Mouse (Mus musculus): ENCODE data around the gene Uqcc1. TPM values are rescaled to one million over a fixed set of nuclear protein-coding genes. Genes with fewer than 3 reads are reported as not detected.

The Uqcc1 gene
- polyA plus RNA-seq (2015; fragmentation: Nextera tagmentation; extraction: Ambion mirVana), result 39.5 and 40.4 TPM in 2 replicates

DNA sequence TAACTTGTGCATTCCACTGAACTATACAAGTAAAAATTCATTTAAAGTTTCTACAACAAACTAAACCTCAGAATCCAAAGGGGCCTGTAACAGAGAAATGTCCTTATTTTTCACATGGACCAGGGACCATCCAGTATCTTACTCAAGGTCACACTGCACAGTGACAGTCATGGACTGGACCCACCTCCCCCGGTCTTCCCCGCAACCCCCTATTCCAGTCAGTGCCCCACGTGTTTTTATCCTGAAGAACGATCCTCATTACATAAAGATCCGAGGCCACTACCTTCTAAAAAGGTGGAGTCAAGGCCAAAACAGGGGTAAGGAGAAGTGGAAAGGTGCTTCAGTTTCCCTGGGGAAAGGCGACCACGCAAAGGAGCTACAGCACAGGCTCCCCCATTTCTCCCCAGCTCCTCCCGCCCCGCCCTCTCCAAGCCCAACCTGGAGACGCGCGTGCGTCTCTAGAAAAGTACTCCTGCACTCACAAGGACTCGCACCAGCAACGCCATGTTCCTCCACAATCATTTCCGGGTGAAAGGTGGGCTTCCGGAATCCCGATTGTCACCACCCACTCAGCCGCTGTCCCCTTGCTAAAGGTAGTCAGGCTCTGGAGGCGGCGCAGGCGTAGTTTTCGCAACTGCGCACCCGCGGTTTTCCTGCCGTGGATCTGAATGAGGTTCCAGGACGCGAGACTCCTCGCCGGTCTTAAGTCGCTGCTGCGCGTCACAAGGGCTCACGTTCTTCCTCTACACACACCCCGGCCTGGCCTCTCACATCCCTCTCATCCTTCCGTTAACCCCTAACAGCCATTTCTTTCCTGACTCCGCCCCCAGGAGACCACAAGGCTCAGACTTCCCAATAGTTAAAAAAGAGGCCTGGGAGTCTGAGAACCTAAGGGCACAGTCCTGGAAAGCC is at the start of gene Uqcc1:
Gene Uqcc1, minus strand, starts transcription at position 780 of the 912 bp plus-strand sequence.
- H3K4me1 ChIP-seq (replicated peaks; ENCODE audit: control insufficient read depth, insufficient read depth, low read length), result peaks cover 9% of the 10 kb centered on the region; the same call in 1 of the 2 replicates
- peak within 1 kb of the TSS; percentile 67 for H3K27ac ChIP-seq (ENCODE audit: low read depth, low read length)
- peak within 1 kb of the TSS; percentile 38 for H3K9ac ChIP-seq (ENCODE audit: low read depth, low read length)
- peak within 1 kb of the TSS; percentile 48 for H3K4me3 ChIP-seq (ENCODE audit: low read depth, low read length)
- H3K4me2 ChIP-seq (replicated peaks; ENCODE audit: low read depth), result peak within 1 kb of the TSS; percentile 66
- no peaks in the 10 kb centered on the region for H3K27me3 ChIP-seq (replicated peaks; ENCODE audit: control insufficient read depth, insufficient read depth, low read length)
- H3K9me3 ChIP-seq (ENCODE audit: control insufficient read depth), result no peaks in the 10 kb centered on the region
- WGBS, result under 1% methylated on average over 38 of the region's 38 CpGs
- peak; percentile 88 for ATAC-seq
- TF ChIP-seq CTCF (IDR thresholded peaks at IDR 0.05; ENCODE audit: low read depth), result no peak
- H3K36me3 ChIP-seq (ENCODE audit: control insufficient read depth, insufficient read depth), result no peaks in the 10 kb centered on the region

- Histone ChIP-seq H3K36me3 (ENCODE audit: control insufficient read depth, insufficient read depth) (peaks cover 81% of the 10 kb centered on the region), H3K9me3 (ENCODE audit: control insufficient read depth) (no peaks in the 10 kb centered on the region), H3K4me1 (replicated peaks; ENCODE audit: control insufficient read depth, insufficient read depth, low read length) (no peaks in the 10 kb centered on the region), H3K27me3 (replicated peaks; ENCODE audit: control insufficient read depth, insufficient read depth, low read length) (no peaks in the 10 kb centered on the region), H3K9ac (ENCODE audit: low read depth, low read length) (no peak overlapping the region), H3K4me3 (ENCODE audit: low read depth, low read length) (no peak overlapping the region), H3K4me2 (replicated peaks; ENCODE audit: low read depth) (no peak overlapping the region; the same call in 1 of the 2 replicates), H3K27ac (ENCODE audit: low read depth, low read length) (no peak overlapping the region; the same call in 1 of the 2 replicates)
- 77% methylated on average over 5 of the region's 5 CpGs for WGBS
- ATAC-seq, result no peak
- TF ChIP-seq CTCF (IDR thresholded peaks at IDR 0.05; ENCODE audit: low read depth), result no peak
Measured at GRCm38 (mm10) chr2:155979328-155979991, 49.4 kb upstream of the Uqcc1 start.

- ATAC-seq, result no peak
- WGBS, result 78% methylated on average over 14 of the region's 14 CpGs
Measured at GRCm38 (mm10) chr2:155974087-155974731, 44.1 kb upstream of the Uqcc1 start.

GRCm38 (mm10) chr2:155973348-155973747 is 43.2 kb upstream of the Uqcc1 start:
- no peak overlapping the region for H3K27ac ChIP-seq (ENCODE audit: low read depth, low read length)
- H3K4me3 ChIP-seq (ENCODE audit: low read depth, low read length), result no peak overlapping the region
- H3K4me1 ChIP-seq (replicated peaks; ENCODE audit: control insufficient read depth, insufficient read depth, low read length), result no peaks in the 10 kb centered on the region
- 59% methylated on average over 6 of the region's 6 CpGs for WGBS
- peaks cover 76% of the 10 kb centered on the region for H3K36me3 ChIP-seq (ENCODE audit: control insufficient read depth, insufficient read depth)
- H3K9me3 ChIP-seq (ENCODE audit: control insufficient read depth), result no peaks in the 10 kb centered on the region
- ATAC-seq, result no peak
- H3K9ac ChIP-seq (ENCODE audit: low read depth, low read length), result no peak overlapping the region
- no peak overlapping the region for H3K4me2 ChIP-seq (replicated peaks; ENCODE audit: low read depth)
- H3K27me3 ChIP-seq (replicated peaks; ENCODE audit: control insufficient read depth, insufficient read depth, low read length), result no peaks in the 10 kb centered on the region
- TF ChIP-seq CTCF (IDR thresholded peaks at IDR 0.05; ENCODE audit: low read depth), result no peak

More at GRCm38 (mm10) chr2:155974087-155974731, 44.1 kb upstream of the Uqcc1 start:
- H3K4me3 ChIP-seq (ENCODE audit: low read depth, low read length), result no peak overlapping the region
- no peak overlapping the region; the same call in 1 of the 2 replicates for H3K27ac ChIP-seq (ENCODE audit: low read depth, low read length)
- no peak overlapping the region for H3K9ac ChIP-seq (ENCODE audit: low read depth, low read length)
- no peaks in the 10 kb centered on the region for H3K9me3 ChIP-seq (ENCODE audit: control insufficient read depth)
- peak; percentile 54 for TF ChIP-seq CTCF (IDR thresholded peaks at IDR 0.05; ENCODE audit: low read depth)
- no peak overlapping the region for H3K4me2 ChIP-seq (replicated peaks; ENCODE audit: low read depth)
- H3K36me3 ChIP-seq (ENCODE audit: control insufficient read depth, insufficient read depth), result peaks cover 70% of the 10 kb centered on the region
- H3K27me3 ChIP-seq (replicated peaks; ENCODE audit: control insufficient read depth, insufficient read depth, low read length), result no peaks in the 10 kb centered on the region
- no peaks in the 10 kb centered on the region for H3K4me1 ChIP-seq (replicated peaks; ENCODE audit: control insufficient read depth, insufficient read depth, low read length)

GRCm38 (mm10) chr2:155962991-155963390 is 32.9 kb upstream of the Uqcc1 start:
- Histone ChIP-seq H3K4me3 (ENCODE audit: low read depth, low read length) (no peak overlapping the region), H3K27ac (ENCODE audit: low read depth, low read length) (no peak overlapping the region), H3K36me3 (ENCODE audit: control insufficient read depth, insufficient read depth) (peaks cover 44% of the 10 kb centered on the region), H3K9me3 (ENCODE audit: control insufficient read depth) (no peaks in the 10 kb centered on the region), H3K27me3 (replicated peaks; ENCODE audit: control insufficient read depth, insufficient read depth, low read length) (no peaks in the 10 kb centered on the region), H3K4me2 (replicated peaks; ENCODE audit: low read depth) (no peak overlapping the region), H3K4me1 (replicated peaks; ENCODE audit: control insufficient read depth, insufficient read depth, low read length) (no peaks in the 10 kb centered on the region), H3K9ac (ENCODE audit: low read depth, low read length) (no peak overlapping the region)
- WGBS, result 38% methylated on average over 1 of the region's 1 CpGs
- no peak for ATAC-seq
- peak; percentile 78 for TF ChIP-seq CTCF (IDR thresholded peaks at IDR 0.05; ENCODE audit: low read depth)

GRCm38 (mm10) chr2:155961862-155962261 is 31.8 kb upstream of the Uqcc1 start:
- ATAC-seq, result no peak
- WGBS, result 81% methylated on average over 10 of the region's 10 CpGs
- Histone ChIP-seq H3K4me3 (ENCODE audit: low read depth, low read length) (no peak overlapping the region), H3K27me3 (replicated peaks; ENCODE audit: control insufficient read depth, insufficient read depth, low read length) (no peaks in the 10 kb centered on the region), H3K9me3 (ENCODE audit: control insufficient read depth) (no peaks in the 10 kb centered on the region), H3K4me2 (replicated peaks; ENCODE audit: low read depth) (no peak overlapping the region), H3K36me3 (ENCODE audit: control insufficient read depth, insufficient read depth) (peaks cover 33% of the 10 kb centered on the region), H3K9ac (ENCODE audit: low read depth, low read length) (no peak overlapping the region), H3K27ac (ENCODE audit: low read depth, low read length) (no peak overlapping the region), H3K4me1 (replicated peaks; ENCODE audit: control insufficient read depth, insufficient read depth, low read length) (no peaks in the 10 kb centered on the region)
- TF ChIP-seq CTCF (IDR thresholded peaks at IDR 0.05; ENCODE audit: low read depth), result no peak

All from intestine, postnatal 0 days (tissue).